ENCODE assay signal across 19 mouse cellular contexts in genomic region chr12:11226529-11227268, GRCm38 (mm10). TPM values are rescaled to one million over a fixed set of nuclear protein-coding genes. Genes with fewer than 3 reads are reported as not detected.
DNase-seq lines count a peak whose midpoint lies in the region; ATAC-seq and TF ChIP-seq lines count a peak whose summit lies in the region.
"Had no signal": no experiment of that assay in that cellular context is flagged by ENCODE, and none has a peak within 500 bp of the region (broad histone marks: within the 10 kb centered on the region; RNA-seq: fewer than 3 reads in every experiment).

No protein-coding gene starts in this region.

- peak; percentile 16 for DNase-seq in adrenal gland, postnatal 10 days
- no peak for DNase-seq in adrenal gland, adult 18-20 months (ENCODE audit: low spot score in 2 of 2)
- DNase-seq in lung, embryonic 14.5 days, result peak; percentile 61
- DNase-seq in lung, postnatal 10 days, result no peak
- DNase-seq in urinary bladder, postnatal 14 days (ENCODE audit: low spot score), result no peak
- no peak for DNase-seq in midbrain, postnatal 0 days (ENCODE audit: low spot score)
- DNase-seq: adrenal gland, adult 8-10 months; embryo, embryonic 11 days; right cerebral cortex, postnatal 14 days had no signal

- TF ChIP-seq POLR2A in myocyte (IDR thresholded peaks at IDR 0.05; ENCODE audit: insufficient read length, low read depth), result no peak

- H3K79me2 ChIP-seq in myocyte (ENCODE audit: control insufficient read depth, insufficient read depth), result no peaks in the 10 kb centered on the region

- no peak for ATAC-seq in lung, embryonic 14.5 days (ENCODE audit: insufficient read depth)
- no peak for ATAC-seq in kidney, embryonic 16.5 days (ENCODE audit: low FRiP score, low TSS enrichment)
- ATAC-seq in midbrain, postnatal 0 days (ENCODE audit: low FRiP score), result no peak
- ATAC-seq: intestine, embryonic 15.5 days; midbrain, embryonic 13.5 days had no signal

- no peak overlapping the region for H3K9ac ChIP-seq in lung, embryonic 14.5 days
- H3K9ac ChIP-seq in kidney, embryonic 16.5 days (replicated peaks; ENCODE audit: low read length), result no peak overlapping the region
- H3K9ac ChIP-seq in midbrain, postnatal 0 days (replicated peaks; ENCODE audit: low read length, poor library complexity, severe bottlenecking), result no peak overlapping the region
- H3K9ac ChIP-seq: intestine, embryonic 15.5 days; liver, embryonic 14.5 days; midbrain, embryonic 13.5 days had no signal

- H3K27me3 ChIP-seq in lung, embryonic 14.5 days (ENCODE audit: insufficient read depth, low read length), result no peaks in the 10 kb centered on the region
- H3K27me3 ChIP-seq in kidney, embryonic 16.5 days (ENCODE audit: insufficient read depth, low read length), result no peaks in the 10 kb centered on the region
- no peaks in the 10 kb centered on the region for H3K27me3 ChIP-seq in myocyte (ENCODE audit: control insufficient read depth, insufficient read depth, insufficient read length)
- no peaks in the 10 kb centered on the region for H3K27me3 ChIP-seq in midbrain, postnatal 0 days (ENCODE audit: insufficient read depth, low read length)
- H3K27me3 ChIP-seq: intestine, embryonic 15.5 days; midbrain, embryonic 13.5 days had no signal

- H3K9me3 ChIP-seq in lung, embryonic 14.5 days (ENCODE audit: low read depth, low read length), result no peaks in the 10 kb centered on the region
- H3K9me3 ChIP-seq in kidney, embryonic 16.5 days (ENCODE audit: low read length), result no peaks in the 10 kb centered on the region
- no peaks in the 10 kb centered on the region for H3K9me3 ChIP-seq in midbrain, postnatal 0 days (ENCODE audit: low read length)
- H3K9me3 ChIP-seq: intestine, embryonic 15.5 days; midbrain, embryonic 13.5 days had no signal

- H3K4me2 ChIP-seq in lung, embryonic 14.5 days, result no peak overlapping the region
- no peak overlapping the region for H3K4me2 ChIP-seq in kidney, embryonic 16.5 days (replicated peaks; ENCODE audit: low read depth, low read length)
- no peak overlapping the region for H3K4me2 ChIP-seq in myocyte (ENCODE audit: low read depth)
- H3K4me2 ChIP-seq in midbrain, postnatal 0 days (ENCODE audit: low read depth, low read length, poor library complexity, severe bottlenecking), result no peak overlapping the region
- H3K4me2 ChIP-seq: intestine, embryonic 15.5 days; midbrain, embryonic 13.5 days had no signal

- H3K36me3 ChIP-seq in lung, embryonic 14.5 days (ENCODE audit: insufficient read depth), result no peaks in the 10 kb centered on the region
- H3K36me3 ChIP-seq in kidney, embryonic 16.5 days (ENCODE audit: insufficient read depth, low read length), result no peaks in the 10 kb centered on the region
- H3K36me3 ChIP-seq in myocyte (ENCODE audit: control insufficient read depth, insufficient read depth), result no peaks in the 10 kb centered on the region
- H3K36me3 ChIP-seq in midbrain, postnatal 0 days (ENCODE audit: insufficient read depth, low read length), result no peaks in the 10 kb centered on the region
- H3K36me3 ChIP-seq: intestine, embryonic 15.5 days; midbrain, embryonic 13.5 days had no signal

- H3K27ac ChIP-seq in lung, embryonic 14.5 days (ENCODE audit: low read depth), result no peak overlapping the region
- peak overlapping the region; percentile 38; the same call in 1 of the 2 replicates for H3K27ac ChIP-seq in kidney, embryonic 16.5 days (ENCODE audit: low read length)
- no peak overlapping the region for H3K27ac ChIP-seq in midbrain, postnatal 0 days (ENCODE audit: low read depth, low read length)
- H3K27ac ChIP-seq: intestine, embryonic 15.5 days; liver, embryonic 14.5 days; midbrain, embryonic 13.5 days had no signal

- H3K4me3 ChIP-seq in lung, embryonic 14.5 days (ENCODE audit: low read depth, low read length), result no peak overlapping the region
- no peak overlapping the region for H3K4me3 ChIP-seq in kidney, embryonic 16.5 days (ENCODE audit: low read length)
- no peak overlapping the region for H3K4me3 ChIP-seq in myocyte
- H3K4me3 ChIP-seq in midbrain, postnatal 0 days (ENCODE audit: low read depth, low read length), result no peak overlapping the region
- H3K4me3 ChIP-seq: intestine, embryonic 15.5 days; midbrain, embryonic 13.5 days had no signal

- H3ac ChIP-seq in myocyte (ENCODE audit: control insufficient read depth, insufficient read length), result no peak overlapping the region

- WGBS in lung, embryonic 14.5 days, result 48% methylated on average over 5 of the region's 5 CpGs
- 33% methylated on average over 5 of the region's 5 CpGs for WGBS in kidney, embryonic 16.5 days
- WGBS in midbrain, postnatal 0 days, result 84% methylated on average over 5 of the region's 5 CpGs

- no peak for TF ChIP-seq CTCF in lung, embryonic 14.5 days (IDR thresholded peaks at IDR 0.05; ENCODE audit: low read depth)
- no peak for TF ChIP-seq CTCF in midbrain, postnatal 0 days (IDR thresholded peaks at IDR 0.05)

- peaks cover 8% of the 10 kb centered on the region; the same call in 1 of the 2 replicates for H3K4me1 ChIP-seq in lung, embryonic 14.5 days (ENCODE audit: insufficient read depth)
- H3K4me1 ChIP-seq in kidney, embryonic 16.5 days (ENCODE audit: insufficient read depth, low read length), result peaks cover 25% of the 10 kb centered on the region
- no peaks in the 10 kb centered on the region for H3K4me1 ChIP-seq in midbrain, postnatal 0 days (ENCODE audit: insufficient read depth, low read length)
- H3K4me1 ChIP-seq: intestine, embryonic 15.5 days had no signal

TF ChIP-seq in myocyte, 11 proteins besides CTCF, POLR2A, EP300 and RAD21:
- TF ChIP-seq MYOD1 (IDR thresholded peaks at IDR 0.05; ENCODE audit: control insufficient read depth in 1 of 3, insufficient read length in 2 of 3, low read depth in 2 of 3), result peak in 2 of 3 experiments; percentile 6 to 18
- no peak for TF ChIP-seq MAX (IDR thresholded peaks at IDR 0.05; ENCODE audit: low read depth)

RNA-seq across cellular contexts. Expression of gene Msgn1, which starts 17.9 kb away (rescaled TPM):
- total RNA-seq in adrenal gland, postnatal 10 days (2021), result not detected
- not detected for total RNA-seq in adrenal gland, adult 18-20 months (2021)
- not detected in 2 replicates for polyA plus RNA-seq in lung, embryonic 14.5 days (2014; fragmentation: Nextera tagmentation; extraction: Ambion mirVana)
- polyA plus RNA-seq in kidney, embryonic 16.5 days (2015; fragmentation: Nextera tagmentation; extraction: Ambion mirVana), result not detected in 2 replicates
- polyA plus RNA-seq in myocyte (2012; fragmentation: generic; extraction: Trizol), result not detected
- total RNA-seq in midbrain, postnatal 0 days (2014; rRNA removed), result not detected in 2 replicates
- not detected in 2 replicates for polyA plus RNA-seq in midbrain, postnatal 0 days (2015; fragmentation: Nextera tagmentation; extraction: Ambion mirVana)
- total RNA-seq: adrenal gland, adult 8-10 months; heart, postnatal 10 days; left cerebral cortex, adult 18-20 months had no signal
- polyA plus RNA-seq: forebrain, embryonic 11.5 days; intestine, embryonic 15.5 days; liver, embryonic 14.5 days; midbrain, embryonic 13.5 days; neural tube, embryonic 14.5 days; stomach, embryonic 16.5 days had no signal

RNA-seq across cellular contexts. Expression of gene Gen1, which starts 38.9 kb away (rescaled TPM):
- 1 to 10 TPM; 5.6 to 7.6 TPM for total RNA-seq in adrenal gland, postnatal 10 days (2021)
- 1 to 10 TPM; 1.4 to 2.4 TPM for total RNA-seq in adrenal gland, adult 18-20 months (2021)
- polyA plus RNA-seq in lung, embryonic 14.5 days (2014; fragmentation: Nextera tagmentation; extraction: Ambion mirVana), result 15.6 and 16.4 TPM in 2 replicates
- 8.6 and 9.4 TPM in 2 replicates for polyA plus RNA-seq in kidney, embryonic 16.5 days (2015; fragmentation: Nextera tagmentation; extraction: Ambion mirVana)
- 1.8 TPM for polyA plus RNA-seq in myocyte (2012; fragmentation: generic; extraction: Trizol)
- 0.99 and 2.1 TPM in 2 replicates for total RNA-seq in midbrain, postnatal 0 days (2014; rRNA removed)
- polyA plus RNA-seq in midbrain, postnatal 0 days (2015; fragmentation: Nextera tagmentation; extraction: Ambion mirVana), result 0.42 and 0.51 TPM in 2 replicates

RNA-seq across cellular contexts. Expression of gene Smc6, which starts 39.0 kb away (rescaled TPM):
- 10 to 100 TPM; 50.0 to 58.1 TPM for total RNA-seq in adrenal gland, postnatal 10 days (2021)
- total RNA-seq in adrenal gland, adult 18-20 months (2021), result 10 to 100 TPM; 25.6 to 26.6 TPM
- 133 and 138 TPM in 2 replicates for polyA plus RNA-seq in lung, embryonic 14.5 days (2014; fragmentation: Nextera tagmentation; extraction: Ambion mirVana)
- polyA plus RNA-seq in kidney, embryonic 16.5 days (2015; fragmentation: Nextera tagmentation; extraction: Ambion mirVana), result 110 and 144 TPM in 2 replicates
- polyA plus RNA-seq in myocyte (2012; fragmentation: generic; extraction: Trizol), result 11.2 TPM
- total RNA-seq in midbrain, postnatal 0 days (2014; rRNA removed), result 22.4 and 24.4 TPM in 2 replicates
- polyA plus RNA-seq in midbrain, postnatal 0 days (2015; fragmentation: Nextera tagmentation; extraction: Ambion mirVana), result 99.8 and 103 TPM in 2 replicates

Comparison
In these comparisons a context has a peak if more than half of its experiments do, and no peak if none do; other contexts are left out.
1. DNase-seq: peak in adrenal gland, postnatal 10 days (single experiment) and lung, embryonic 14.5 days (single experiment); none in adrenal gland, adult 18-20 months (0 of 2), lung, postnatal 10 days (single experiment), urinary bladder, postnatal 14 days (single experiment) and midbrain, postnatal 0 days (single experiment).